Mouse (Mus musculus) thymus, adult 2 months (tissue): ENCODE data around the gene Phf10. TPM values are rescaled to one million over a fixed set of nuclear protein-coding genes. Genes with fewer than 3 reads are reported as not detected.
"Not testable (repeated sequence)": the region's sequence is repeated elsewhere in the genome, so short reads cannot be mapped to it uniquely, and the experiment has no call there.

ENCODE experiments used
- DNase-seq: peaks from one replicate; pipeline ENCODE4 v3.0.0; 2021
- H3K27ac ChIP-seq: fragments of 200-500 bp; 2 replicates; pipeline ENCODE4 v1.5.1; 2012; ENCODE audit warnings: low read length, control low read depth; ENCODE audit not compliant: control insufficient read depth, insufficient read depth
- H3K27me3 ChIP-seq: fragments of 200-500 bp; 2 replicates; pipeline ENCODE4 v1.6.1; 2012; ENCODE audit warnings: mild to moderate bottlenecking, low read length, moderate library complexity, mixed read lengths; ENCODE audit not compliant: control insufficient read depth, insufficient read depth
- H3K36me3 ChIP-seq: fragments of 200-500 bp; 2 replicates; pipeline ENCODE4 v1.6.1; 2012; ENCODE audit warnings: mild to moderate bottlenecking, low read length, moderate library complexity; ENCODE audit not compliant: control insufficient read depth, insufficient read depth
- H3K4me1 ChIP-seq: fragments of 200-500 bp; replicated peaks from 2 replicates; pipeline ENCODE4 v1.6.1; 2012; ENCODE audit warnings: low read length; ENCODE audit not compliant: control insufficient read depth, insufficient read depth
- H3K4me3 ChIP-seq: fragments of 200-500 bp; 2 replicates; pipeline ENCODE4 v1.5.1; 2012; ENCODE audit warnings: mild to moderate bottlenecking, low read length, control low read depth, moderate library complexity; ENCODE audit not compliant: control insufficient read depth, insufficient read depth
- CTCF ChIP-seq: fragments of 200-500 bp; IDR thresholded peaks from 2 replicates; pipeline ENCODE4 v1.5.1; 2012; ENCODE audit warnings: mild to moderate bottlenecking, control low read depth, low read length, moderate library complexity, borderline replicate concordance; ENCODE audit not compliant: control insufficient read depth, poor library complexity, insufficient read depth; ENCODE audit errors: extremely low read depth
- POLR2A ChIP-seq: fragments of 200-500 bp; IDR thresholded peaks from 2 replicates; pipeline ENCODE4 v1.6.1; 2012; ENCODE audit warnings: mild to moderate bottlenecking, low read length, control low read depth, moderate library complexity; ENCODE audit not compliant: control insufficient read depth, poor library complexity, insufficient read depth; ENCODE audit errors: extremely low read depth
- WGBS: fragments of 180-500 bp; shearing (Covaris S2); methylation state at CpG from one replicate; pipeline ENCODE4 v1.1.7; 2018; 5-methylcytosine and 5-hydroxymethylcytosine counted together
- polyA plus RNA-seq: library from polyadenylated mRNA; depleted of rRNA; stranded (reverse); fragments of >200 nt; gene quantifications from 2 replicates; pipeline ENCODE4 v1.2.3, GENCODE M21; 2012

The Phf10 gene
- polyA plus RNA-seq, 1 experiment, result 35.3 TPM

- 94% methylated on average over 7 of the region's 7 CpGs for WGBS
- H3K4me3 ChIP-seq, result no peak overlapping the region
- H3K36me3 ChIP-seq, result peaks cover 31% of the 10 kb centered on the region
Observed at GRCm38 (mm10) chr17:14949161-14949827, 11.8 kb downstream of the Phf10 start.

GRCm38 (mm10) chr17:14944551-14944950 lies 16.5 kb downstream of the Phf10 start:
- no peak for DNase-seq
- Histone ChIP-seq H3K27ac (no peak overlapping the region), H3K4me1 (peaks cover 12% of the 10 kb centered on the region), H3K27me3 (no peaks in the 10 kb centered on the region), H3K36me3 (peaks cover 6% of the 10 kb centered on the region), H3K4me3 (no peak overlapping the region)
- WGBS, result 90% methylated on average over 1 of the region's 1 CpGs
- no peak for TF ChIP-seq CTCF
- no peak for TF ChIP-seq POLR2A

More at GRCm38 (mm10) chr17:14949161-14949827, 11.8 kb downstream of the Phf10 start:
- no peaks in the 10 kb centered on the region for H3K27me3 ChIP-seq
- peaks cover 2% of the 10 kb centered on the region; the same call in 1 of the 2 replicates for H3K4me1 ChIP-seq
- TF ChIP-seq CTCF, result no peak
- no peak for TF ChIP-seq POLR2A
- DNase-seq, result no peak
- no peak overlapping the region for H3K27ac ChIP-seq

GRCm38 (mm10) chr17:14943729-14944059 lies 17.4 kb downstream of the Phf10 start:
- no peak for DNase-seq
- WGBS, result 10% methylated on average over 16 of the region's 16 CpGs
- Histone ChIP-seq H3K27ac (no peak overlapping the region), H3K27me3 (no peaks in the 10 kb centered on the region), H3K4me1 (peaks cover 12% of the 10 kb centered on the region), H3K4me3 (peak overlapping the region; percentile 88), H3K36me3 (peaks cover 5% of the 10 kb centered on the region; the same call in 1 of the 2 replicates)
- TF ChIP-seq CTCF, result no peak
- no peak for TF ChIP-seq POLR2A

GRCm38 (mm10) chr17:14943009-14943728 lies 17.9 kb downstream of the Phf10 start, which contains the start of the genes Wdr27 and 1600012H06Rik:
Gene Wdr27, minus strand, starts transcription at chr17:14943158.
Gene 1600012H06Rik, plus strand, starts transcription at chr17:14943184.
- Histone ChIP-seq H3K36me3 (no peaks in the 10 kb centered on the region), H3K27me3 (no peaks in the 10 kb centered on the region), H3K4me3 (peak within 1 kb of the TSS; percentile 88), H3K4me1 (peaks cover 12% of the 10 kb centered on the region), H3K27ac (no peak within 1 kb of the TSS)
- DNase-seq, result peak; percentile 97
- WGBS, result under 1% methylated on average over 54 of the region's 54 CpGs
- no peak for TF ChIP-seq CTCF
- TF ChIP-seq POLR2A, result peak; percentile 77

GRCm38 (mm10) chr17:14942181-14942580 lies 18.9 kb downstream of the Phf10 start:
- not testable (repeated sequence) for H3K4me3 ChIP-seq, H3K27me3 ChIP-seq, DNase-seq, H3K27ac ChIP-seq, H3K36me3 ChIP-seq
- 72% methylated on average over 6 of the region's 6 CpGs for WGBS
- peaks cover 12% of the 10 kb centered on the region for H3K4me1 ChIP-seq

GRCm38 (mm10) chr17:14935841-14936605 lies 25.1 kb downstream of the Phf10 start:
- Histone ChIP-seq H3K27ac (no peak overlapping the region), H3K4me3 (no peak overlapping the region), H3K36me3 (no peaks in the 10 kb centered on the region), H3K4me1 (no peaks in the 10 kb centered on the region), H3K27me3 (no peaks in the 10 kb centered on the region)
- no peak for DNase-seq
- 81% methylated on average over 5 of the region's 5 CpGs for whole genome bisulfite sequencing
- TF ChIP-seq POLR2A (no peak), CTCF (no peak)

GRCm38 (mm10) chr17:14935280-14935679 lies 25.8 kb downstream of the Phf10 start:
- H3K27ac ChIP-seq, H3K27me3 ChIP-seq, DNase-seq, H3K36me3 ChIP-seq, H3K4me1 ChIP-seq, H3K4me3 ChIP-seq: not testable (repeated sequence)
- 94% methylated on average over 14 of the region's 14 CpGs for WGBS
